9 mouse cellular contexts compared by ENCODE assay signal in genomic region chr3:124067538-124067937, GRCm38 (mm10).
"Had no signal": no experiment of that assay in that cellular context is flagged by ENCODE, and none has a peak within 500 bp of the region (broad histone marks: within the 10 kb centered on the region; RNA-seq: fewer than 3 reads in every experiment).

No protein-coding gene starts in this region.

- H3K4me1 ChIP-seq: limb, embryonic 13.5 days; neural tube, embryonic 13.5 days had no signal

- H3K9ac ChIP-seq: limb, embryonic 13.5 days; liver, embryonic 14.5 days; neural tube, embryonic 13.5 days had no signal

- DNase-seq: kidney, adult 9 months; kidney, postnatal 10 days; lung, adult 18-20 months; right cerebral cortex, adult 18-20 months; right cerebral cortex, postnatal 25 days; thymus, postnatal 4 days had no signal

- H3K27me3 ChIP-seq: limb, embryonic 13.5 days; neural tube, embryonic 13.5 days had no signal

- H3K9me3 ChIP-seq: limb, embryonic 13.5 days; neural tube, embryonic 13.5 days had no signal

- H3K27ac ChIP-seq: limb, embryonic 13.5 days; liver, embryonic 14.5 days; neural tube, embryonic 13.5 days had no signal

- H3K36me3 ChIP-seq: limb, embryonic 13.5 days; neural tube, embryonic 13.5 days had no signal

- H3K4me2 ChIP-seq: limb, embryonic 13.5 days; neural tube, embryonic 13.5 days had no signal

- H3K4me3 ChIP-seq: limb, embryonic 13.5 days; neural tube, embryonic 13.5 days had no signal
